Mouse (Mus musculus) mesoderm, embryonic 11.5 days (tissue): Measurements from ENCODE around the gene Mgrn1.
A peak's percentile ranks its signal among the peaks of the same experiment; 100 is the strongest.

Experiments
- DNase-seq: peaks from one replicate; pipeline ENCODE4 v3.0.0-alpha.2; 2012; ENCODE audit warnings: low read depth, low spot score

The Mgrn1 gene

GRCm38 (mm10) chr16:4940311-4940850 is 54.3 kb downstream of the Mgrn1 start:
- DNase-seq: no peak

- no peak for DNase-seq
These were observed 55.0 kb downstream of the Mgrn1 start for GRCm38 (mm10) chr16:4941016-4941415.

- no peak for DNase-seq
These were observed 56.8 kb downstream of the Mgrn1 start for GRCm38 (mm10) chr16:4942868-4943267.

- DNase-seq: no peak
These were observed 57.4 kb downstream of the Mgrn1 start for GRCm38 (mm10) chr16:4943431-4943830.

GRCm38 (mm10) chr16:4945415-4945814 is 59.4 kb downstream of the Mgrn1 start:
- no peak for DNase-seq

- DNase-seq: no peak
These were observed 60.1 kb downstream of the Mgrn1 start for GRCm38 (mm10) chr16:4946155-4946554.

GRCm38 (mm10) chr16:4947378-4947777 is 61.3 kb downstream of the Mgrn1 start:
- DNase-seq: no peak

GRCm38 (mm10) chr16:4956609-4957008 is 70.6 kb downstream of the Mgrn1 start:
- DNase-seq: no peak

GRCm38 (mm10) chr16:4957446-4957845 is 71.4 kb downstream of the Mgrn1 start:
- no peak for DNase-seq

GRCm38 (mm10) chr16:4960260-4960659 is 74.2 kb downstream of the Mgrn1 start:
- DNase-seq: no peak

- no peak for DNase-seq
These were observed 77.3 kb downstream of the Mgrn1 start for GRCm38 (mm10) chr16:4963346-4963745.

- DNase-seq: peak; percentile 94
These were observed 78.0 kb downstream of the Mgrn1 start, which contains the start of gene Anks3 for GRCm38 (mm10) chr16:4963797-4964709. Anks3 (minus strand) TSS chr16:4964205.

- no peak for DNase-seq
These were observed 78.8 kb downstream of the Mgrn1 start for GRCm38 (mm10) chr16:4964731-4965391.

- no peak for DNase-seq
These were observed 79.5 kb downstream of the Mgrn1 start for GRCm38 (mm10) chr16:4965392-4966129.

GRCm38 (mm10) chr16:4968426-4968825 is 82.4 kb downstream of the Mgrn1 start:
- DNase-seq: no peak

- no peak for DNase-seq
These were observed 83.2 kb downstream of the Mgrn1 start for GRCm38 (mm10) chr16:4969055-4969843.

GRCm38 (mm10) chr16:4971626-4972025 is 85.6 kb downstream of the Mgrn1 start:
- no peak for DNase-seq

- DNase-seq: no peak
These were observed 88.5 kb downstream of the Mgrn1 start for GRCm38 (mm10) chr16:4974521-4974920.

GRCm38 (mm10) chr16:4976180-4976579 is 90.1 kb downstream of the Mgrn1 start:
- DNase-seq: no peak

- no peak for DNase-seq
These were observed 92.4 kb downstream of the Mgrn1 start for GRCm38 (mm10) chr16:4978275-4979051.
